Mouse (Mus musculus) heart, adult 2 months (tissue): Measurements from ENCODE around the gene Scarb1. TPM values are rescaled to one million over a fixed set of nuclear protein-coding genes. Genes with fewer than 3 reads are reported as not detected.

Source experiments
- DNase-seq, 2 experiments: peaks; one replicate each; pipeline ENCODE4 v3.0.0; 2021
- H3K27ac ChIP-seq: fragments of 200-600 bp; 2 replicates; pipeline ENCODE4 v1.8.1; 2022
- H3K27me3 ChIP-seq: fragments of 200-500 bp; 2 replicates; pipeline ENCODE4 v1.6.1; 2012; ENCODE audit warnings: mild to moderate bottlenecking, low read length, inconsistent platforms, mixed read lengths; ENCODE audit not compliant: control insufficient read depth, insufficient read depth
- H3K36me3 ChIP-seq: fragments of 200-500 bp; 2 replicates; pipeline ENCODE4 v1.6.1; 2012; ENCODE audit warnings: low read length, inconsistent platforms; ENCODE audit not compliant: control insufficient read depth, insufficient read depth
- H3K4me1 ChIP-seq: fragments of 200-500 bp; 2 replicates; pipeline ENCODE4 v1.6.1; 2011; ENCODE audit warnings: low read length; ENCODE audit not compliant: control insufficient read depth, insufficient read depth
- H3K4me3 ChIP-seq: fragments of 200-600 bp; 2 replicates; pipeline ENCODE4 v1.8.1; 2022
- H3K79me2 ChIP-seq: fragments of 200-500 bp; replicated peaks from 2 replicates; pipeline ENCODE4 v1.6.1; 2012; ENCODE audit warnings: mild to moderate bottlenecking, inconsistent platforms, low read length, moderate library complexity, mixed read lengths; ENCODE audit not compliant: control insufficient read depth, insufficient read depth
- H3K9ac ChIP-seq: fragments of 200-500 bp; 2 replicates; pipeline ENCODE4 v1.6.1; 2012; ENCODE audit warnings: low read depth, mild to moderate bottlenecking, control low read depth, inconsistent platforms, low read length, mixed read lengths
- CTCF ChIP-seq: fragments of 200-600 bp; IDR thresholded peaks from 2 replicates; pipeline ENCODE4 v1.8.1; 2022; ENCODE audit warnings: antibody characterized with exemption, mild to moderate bottlenecking, moderate library complexity
- EP300 ChIP-seq: fragments of 200-500 bp; IDR thresholded peaks from 2 replicates; pipeline ENCODE4 v1.6.1; 2011; ENCODE audit warnings: low read depth, low read length, control low read depth; ENCODE audit not compliant: insufficient read depth
- POLR2A ChIP-seq: fragments of 200-500 bp; IDR thresholded peaks from 2 replicates; pipeline ENCODE4 v1.6.1; 2011; ENCODE audit warnings: mild to moderate bottlenecking, low read depth, low read length, control low read depth; ENCODE audit not compliant: insufficient read depth
- WGBS: fragments of 180-500 bp; shearing (Covaris S2); methylation state at CpG from one replicate; pipeline ENCODE4 v1.1.7; 2018; 5-methylcytosine and 5-hydroxymethylcytosine counted together
- intact Hi-C: fragments of 180-260 bp; cut with DNase I; formaldehyde crosslinking; loops from one replicate; pipeline ENCODE4 v1.15.1; 2025
- polyA plus RNA-seq: library from polyadenylated mRNA; depleted of rRNA; stranded (reverse); fragments of >200 nt; gene quantifications from 2 replicates; pipeline ENCODE4 v1.2.3, GENCODE M21; 2012
- total RNA-seq, 2 experiments: library from RNA; stranded (reverse); gene quantifications; 2 replicates each; pipeline ENCODE4 v1.2.3; 2021

The Scarb1 gene
- total and polyA plus RNA-seq, 3 experiments: 23.6 to 55.5 (median 27.8) TPM

DNA sequence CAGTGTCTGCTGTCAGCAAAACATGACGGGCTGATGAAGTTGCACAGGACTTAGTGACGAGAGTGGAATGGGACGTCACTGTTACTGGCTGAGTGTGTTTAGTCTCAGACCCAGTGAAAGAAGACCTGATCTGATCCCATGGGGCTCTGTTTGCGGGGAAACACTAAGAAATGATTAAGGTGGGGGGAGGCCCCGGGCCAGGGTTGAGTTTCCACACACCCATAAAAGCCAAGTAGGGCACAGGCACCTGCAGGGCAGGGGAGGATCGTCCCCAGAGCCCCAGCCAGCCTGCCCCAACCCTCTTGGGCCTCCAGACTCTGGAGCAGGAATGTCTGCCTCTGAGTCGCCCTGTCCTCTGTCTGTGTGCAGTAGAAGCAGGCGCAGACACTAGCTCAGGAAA, 65.6 kb downstream of the Scarb1 start:
- peaks cover 10% of the 10 kb centered on the region for H3K4me1 ChIP-seq

DNA sequence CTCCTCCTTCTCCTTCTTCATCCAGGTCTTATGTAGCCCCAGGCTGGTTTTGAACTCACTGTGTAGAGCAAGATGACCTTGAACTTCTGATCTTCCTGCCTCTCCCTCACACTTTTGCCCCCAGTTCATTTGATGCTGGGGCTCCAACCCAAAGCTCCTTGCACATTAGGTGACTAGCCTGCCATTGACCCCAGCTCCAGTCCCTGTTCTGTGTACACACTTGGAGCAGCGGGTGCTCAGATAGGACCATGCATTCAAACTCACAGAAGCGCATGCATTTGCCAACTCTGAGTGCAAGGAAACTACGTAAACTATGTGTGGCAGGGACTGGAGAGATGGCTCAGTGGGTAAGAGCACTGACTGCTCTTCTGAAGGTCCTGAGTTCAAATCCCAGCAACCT, 66.1 kb downstream of the Scarb1 start:
- Histone ChIP-seq H3K27ac (no peak overlapping the region), H3K4me1 (peaks cover 10% of the 10 kb centered on the region), H3K79me2 (no peaks in the 10 kb centered on the region), H3K36me3 (no peaks in the 10 kb centered on the region), H3K4me3 (no peak overlapping the region), H3K27me3 (no peaks in the 10 kb centered on the region), H3K9ac (no peak overlapping the region)
- intact Hi-C loops: loop anchor here (5.0 kb wide), 1 partner anchor 68 kb away; the partner anchor contains the start of gene Scarb1
- DNase-seq: no peak
- TF ChIP-seq POLR2A: no peak
- no peak for TF ChIP-seq CTCF
- no peak for TF ChIP-seq EP300
- 88% methylated on average over 3 of the region's 3 CpGs for WGBS

More for the DNA sequence above, 65.6 kb downstream of the Scarb1 start:
- TF ChIP-seq POLR2A (no peak), CTCF (no peak), EP300 (no peak)
- Histone ChIP-seq H3K27ac (no peak overlapping the region), H3K27me3 (no peaks in the 10 kb centered on the region), H3K36me3 (no peaks in the 10 kb centered on the region), H3K4me3 (no peak overlapping the region), H3K79me2 (no peaks in the 10 kb centered on the region), H3K9ac (no peak overlapping the region)
- WGBS: 70% methylated on average over 8 of the region's 8 CpGs
- intact Hi-C loops: no loop called here
- no peak for DNase-seq

DNA sequence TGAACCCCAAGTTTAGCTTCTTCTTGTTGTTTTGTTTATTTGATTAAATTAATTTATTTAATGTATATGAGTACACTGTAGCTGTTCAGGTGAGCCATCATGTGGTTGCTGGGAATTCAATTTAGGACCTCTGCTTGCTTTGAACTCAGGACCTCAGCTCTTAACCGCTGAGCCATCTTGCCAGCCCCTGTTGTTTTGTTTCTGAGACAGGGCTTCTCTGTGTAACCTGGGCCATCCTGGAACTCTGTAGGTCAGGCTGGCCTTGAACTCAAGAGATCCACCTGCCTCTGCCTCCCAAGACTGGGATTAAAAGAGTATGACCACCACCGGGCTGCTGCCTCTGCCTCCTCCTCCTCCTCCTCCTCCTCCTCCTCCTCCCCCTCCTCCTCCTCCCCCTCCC, 66.7 kb downstream of the Scarb1 start:
- TF ChIP-seq POLR2A (no peak), EP300 (no peak), CTCF (no peak)
- 61% methylated on average over 2 of the region's 2 CpGs for WGBS
- Histone ChIP-seq H3K36me3 (no peaks in the 10 kb centered on the region), H3K79me2 (no peaks in the 10 kb centered on the region), H3K4me3 (no peak overlapping the region), H3K9ac (no peak overlapping the region), H3K27me3 (no peaks in the 10 kb centered on the region), H3K4me1 (peaks cover 10% of the 10 kb centered on the region), H3K27ac (peak overlapping the region; percentile 67)
- intact Hi-C loops: loop anchor here (5.0 kb wide), 1 partner anchor 68 kb away; the partner anchor contains the start of gene Scarb1
- no peak for DNase-seq

DNA sequence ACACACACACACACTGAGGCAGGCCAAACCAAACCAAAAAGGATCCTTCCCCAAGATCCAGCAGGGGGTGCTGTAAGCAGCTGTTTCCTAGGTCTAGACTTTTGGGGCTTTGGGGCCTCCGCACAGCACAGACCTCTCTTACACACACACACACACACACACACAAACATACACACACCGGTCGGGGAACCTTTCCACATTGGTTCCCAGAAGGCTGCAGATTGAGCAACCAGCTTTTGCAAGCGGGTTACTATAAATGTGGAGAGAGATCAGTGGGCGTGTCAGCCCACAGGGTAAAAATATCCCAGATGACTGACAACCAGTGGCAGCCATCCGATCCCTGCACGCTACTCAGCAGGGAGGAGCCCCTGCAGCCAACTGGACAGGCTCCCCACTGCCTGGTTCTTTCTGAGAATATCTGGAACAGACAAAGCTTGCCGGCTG, 67.2 kb downstream of the Scarb1 start:
- WGBS: 1% methylated on average over 8 of the region's 8 CpGs
- Histone ChIP-seq H3K36me3 (no peaks in the 10 kb centered on the region), H3K79me2 (no peaks in the 10 kb centered on the region), H3K27ac (peak overlapping the region; percentile 67), H3K4me3 (no peak overlapping the region), H3K9ac (no peak overlapping the region; the same call in 1 of the 2 replicates), H3K27me3 (no peaks in the 10 kb centered on the region), H3K4me1 (peaks cover 10% of the 10 kb centered on the region)
- peak; percentile 79 to 91 for DNase-seq
- intact Hi-C loops: loop anchor here (1.0 to 5.0 kb wide), 2 partner anchors 69 to 95 kb away; partner anchors contain the start of gene Scarb1
- peak; percentile 61 for TF ChIP-seq CTCF
- TF ChIP-seq EP300: no peak; the same call in 1 of the 2 replicates
- TF ChIP-seq POLR2A: no peak

DNA sequence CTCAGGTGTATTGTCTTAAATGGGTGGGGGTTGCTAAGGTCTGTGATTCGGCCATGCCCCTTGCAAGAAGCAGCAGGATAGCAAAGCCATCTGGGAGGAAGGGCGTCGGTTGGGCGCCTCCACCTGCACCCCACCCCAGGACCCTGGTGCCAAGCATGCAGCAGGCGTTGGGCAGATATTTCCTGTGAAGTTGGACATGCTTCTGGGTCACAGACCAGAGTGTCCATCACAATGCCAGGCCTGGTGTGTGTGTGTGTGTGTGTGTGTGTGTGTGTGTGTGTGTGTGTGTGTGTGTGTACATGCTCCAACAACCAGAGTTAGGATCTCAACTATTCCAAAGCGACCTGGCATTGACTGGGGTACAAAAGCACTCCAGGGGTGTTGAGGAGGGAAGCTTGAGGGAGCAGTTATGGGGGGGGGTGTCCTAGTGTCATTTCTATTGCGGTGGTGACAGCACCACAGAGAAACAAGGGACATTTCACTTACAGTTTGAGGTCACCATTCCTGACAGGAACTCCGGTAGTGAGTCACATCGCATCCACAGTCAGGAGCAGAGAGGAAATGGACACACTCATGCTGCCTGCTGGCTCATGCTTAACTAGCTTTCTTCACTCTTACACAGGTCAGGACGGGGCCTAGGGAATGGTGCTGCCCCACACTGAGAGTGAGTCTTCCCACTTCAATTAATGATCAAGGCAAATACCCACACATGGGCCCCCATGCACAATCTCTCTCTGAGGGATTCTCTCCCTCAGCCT, 68.5 kb downstream of the Scarb1 start:
- Histone ChIP-seq H3K4me3 (no peak overlapping the region), H3K4me1 (peaks cover 12% of the 10 kb centered on the region), H3K27me3 (no peaks in the 10 kb centered on the region), H3K79me2 (no peaks in the 10 kb centered on the region), H3K27ac (no peak overlapping the region), H3K36me3 (no peaks in the 10 kb centered on the region), H3K9ac (no peak overlapping the region)
- TF ChIP-seq CTCF: no peak
- no peak for TF ChIP-seq POLR2A
- TF ChIP-seq EP300: no peak
- WGBS: 68% methylated on average over 10 of the region's 10 CpGs
- no peak for DNase-seq
- intact Hi-C loops: loop anchor here (5.0 kb wide), 1 partner anchor 70 kb away; the partner anchor contains the start of gene Scarb1
